In the genomic region with DNA sequence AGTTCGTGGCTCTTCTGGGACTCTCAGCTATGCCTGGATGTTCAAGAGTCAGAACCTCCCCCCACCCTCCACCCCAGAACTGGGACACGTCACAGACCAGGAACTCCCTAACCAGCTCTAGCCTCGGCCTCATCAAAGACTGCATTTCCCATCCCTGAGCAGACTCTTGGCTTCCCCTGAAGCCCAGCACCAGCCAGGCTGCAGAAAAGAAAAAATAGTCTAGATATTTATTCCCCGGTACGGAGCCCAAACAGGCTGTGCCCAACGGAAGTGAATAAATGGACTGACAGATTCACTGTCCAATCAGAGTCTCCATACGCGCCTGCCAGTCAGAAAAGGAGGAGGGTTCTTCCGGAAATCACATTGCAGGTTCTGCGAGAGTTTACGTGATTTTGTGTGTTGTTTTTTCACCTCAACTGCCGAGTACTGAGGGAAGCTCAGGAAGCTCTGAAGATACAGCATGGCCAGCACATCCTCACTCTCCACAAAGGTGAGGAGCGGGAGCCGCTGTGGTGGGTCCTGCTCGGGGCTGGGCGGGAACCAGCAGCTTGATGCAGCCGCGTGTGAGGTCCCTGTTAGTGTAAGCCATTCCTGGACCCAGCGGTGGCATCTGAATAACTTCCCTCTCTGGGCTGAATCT, we compare ENCODE assay signal across 8 mouse cellular contexts.
DNase-seq lines count a peak whose midpoint lies in the region; ATAC-seq lines count a peak whose summit lies in the region.
"Not testable (repeated sequence)": the region's sequence is repeated elsewhere in the genome, so short reads cannot be mapped to it uniquely, and the experiment has no call there.

No protein-coding gene starts in this region.

- peak overlapping the region; percentile 53 for H3K4me3 ChIP-seq in hindbrain, embryonic 11.5 days (ENCODE audit: low read depth, low read length)

- ATAC-seq in hindbrain, embryonic 11.5 days (ENCODE audit: low FRiP score), result peak; percentile 99

- WGBS in hindbrain, embryonic 11.5 days, result 3% methylated on average over 18 of the region's 19 CpGs

- DNase-seq in Muller cell, postnatal 12 days (ENCODE audit: inconsistent ontology term), result peak; percentile 89
- DNase-seq in cerebellum, adult 9-11 months, result peak; percentile 93
- DNase-seq in frontal cortex, adult 2 months (ENCODE audit: extremely low spot score in 1 of 2, low spot score in 1 of 2), result peak; percentile 91 to 97
- peak; percentile 87 for DNase-seq in hindbrain, embryonic 11.5 days (ENCODE audit: low spot score)
- DNase-seq in layer of hippocampus, postnatal 10 days (ENCODE audit: low spot score in 2 of 2), result peak; percentile 85 to 87
- peak; percentile 95 for DNase-seq in lung, postnatal 10 days
- DNase-seq in ovary, postnatal 36 days (ENCODE audit: low spot score), result peak; percentile 72
- peak; percentile 87 for DNase-seq in thymus, postnatal 25 days

- peak overlapping the region; percentile 71 for H3K9ac ChIP-seq in hindbrain, embryonic 11.5 days (ENCODE audit: low read depth, low read length)

- peak overlapping the region; percentile 29 for H3K4me2 ChIP-seq in hindbrain, embryonic 11.5 days (replicated peaks; ENCODE audit: low read depth, low read length)

- H3K36me3 ChIP-seq in hindbrain, embryonic 11.5 days (ENCODE audit: control insufficient read depth, insufficient read depth, low read length), result not testable (repeated sequence)

- H3K27me3 ChIP-seq in hindbrain, embryonic 11.5 days (ENCODE audit: control insufficient read depth, insufficient read depth, low read length), result not testable (repeated sequence)

- H3K4me1 ChIP-seq in hindbrain, embryonic 11.5 days (replicated peaks; ENCODE audit: control insufficient read depth, insufficient read depth, low read length), result not testable (repeated sequence)

- H3K9me3 ChIP-seq in hindbrain, embryonic 11.5 days (ENCODE audit: control insufficient read depth, low read length), result not testable (repeated sequence)

- peak overlapping the region; percentile 36; the same call in 1 of the 2 replicates for H3K27ac ChIP-seq in hindbrain, embryonic 11.5 days (ENCODE audit: low read depth, low read length)

Comparison
In these comparisons a context has a peak if more than half of its experiments do, and no peak if none do; other contexts are left out.
1. Peak in every context shown above with its lines: DNase-seq, ATAC-seq, H3K4me3 ChIP-seq and H3K27ac ChIP-seq.